Mouse (Mus musculus) heart, embryonic 11.5 days (tissue): Measurements from ENCODE around the gene Pmp22. TPM values are rescaled to one million over a fixed set of nuclear protein-coding genes. Genes with fewer than 3 reads are reported as not detected.
A peak's percentile ranks its signal among the peaks of the same experiment; 100 is the strongest.

Experiments
- ATAC-seq: fragments of 200-750 bp; cut with Nextera tagmentation; replicated peaks from 2 replicates; pipeline ENCODE4 v1.8.0; 2017; ENCODE audit warnings: moderate library complexity; ENCODE audit not compliant: insufficient number of reproducible peaks, low FRiP score, low TSS enrichment
- H3K27ac ChIP-seq: fragments of 300-500 bp; sonication (generic); 2 replicates; pipeline ENCODE4 v1.5.1; 2014; ENCODE audit warnings: mild to moderate bottlenecking, low read depth, low read length
- H3K27me3 ChIP-seq: fragments of 300-500 bp; sonication (generic); 2 replicates; pipeline ENCODE4 v1.6.1; 2014; ENCODE audit warnings: mild to moderate bottlenecking, low read length, mixed read lengths; ENCODE audit not compliant: control insufficient read depth, insufficient read depth
- H3K36me3 ChIP-seq: fragments of 300-500 bp; sonication (generic); 2 replicates; pipeline ENCODE4 v1.6.1; 2014; ENCODE audit warnings: mild to moderate bottlenecking, low read length, moderate library complexity, mixed read lengths; ENCODE audit not compliant: control insufficient read depth, insufficient read depth
- H3K4me1 ChIP-seq: fragments of 300-500 bp; sonication (generic); 2 replicates; pipeline ENCODE4 v1.6.1; 2014; ENCODE audit warnings: low read length; ENCODE audit not compliant: control insufficient read depth, insufficient read depth
- H3K4me2 ChIP-seq: fragments of 300-500 bp; sonication (generic); 2 replicates; pipeline ENCODE4 v1.6.1; 2014; ENCODE audit warnings: mild to moderate bottlenecking, moderate library complexity
- H3K4me3 ChIP-seq: fragments of 300-500 bp; sonication (generic); 2 replicates; pipeline ENCODE4 v1.5.1; 2014; ENCODE audit warnings: low read depth, low read length
- H3K9ac ChIP-seq: fragments of 300-500 bp; sonication (generic); 2 replicates; pipeline ENCODE4 v1.6.1; 2014; ENCODE audit warnings: mild to moderate bottlenecking, low read depth, low read length, moderate library complexity
- H3K9me3 ChIP-seq: fragments of 300-500 bp; sonication (generic); replicated peaks from 2 replicates; pipeline ENCODE4 v1.6.1; 2016; ENCODE audit warnings: low read length; ENCODE audit not compliant: control insufficient read depth
- WGBS: fragments of 180-500 bp; shearing (Covaris S2); extraction: QIAGEN DNeasy Blood & Tissue Kit; methylation state at CpG from one replicate; pipeline ENCODE4 v1.1.7; 2014; ENCODE audit not compliant: insufficient replicate concordance; 5-methylcytosine and 5-hydroxymethylcytosine counted together
- polyA plus RNA-seq: library from polyadenylated mRNA; unstranded; fragments of >200 nt; fragmentation: Nextera tagmentation; extraction: Ambion mirVana; gene quantifications from 2 replicates; pipeline ENCODE4 v1.2.1, GENCODE M21; 2014

Gene Pmp22
- polyA plus RNA-seq, 1 experiment from 2014 or later, result 77.9 TPM

DNA sequence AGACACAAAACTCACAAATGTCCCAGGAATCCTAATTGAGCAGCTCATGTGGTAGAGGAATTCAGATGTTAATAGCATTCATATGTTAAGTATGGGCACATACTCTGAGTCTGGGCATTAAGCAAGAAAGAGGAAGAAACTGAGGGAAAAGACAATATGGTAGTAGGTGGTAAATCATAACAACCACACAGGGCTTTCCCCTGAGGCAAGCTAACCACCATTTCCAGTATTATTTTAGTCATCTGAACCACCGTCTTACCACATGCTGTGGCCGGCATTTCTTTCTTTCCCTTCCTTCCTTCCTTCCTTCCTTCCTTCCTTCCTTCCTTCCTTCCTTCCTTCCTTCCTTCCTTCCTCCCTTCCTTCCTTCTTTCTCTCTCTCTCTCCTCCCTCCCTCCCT lies 6.5 kb upstream of the Pmp22 start:
- Histone ChIP-seq H3K36me3 (no peaks in the 10 kb centered on the region), H3K27me3 (no peaks in the 10 kb centered on the region), H3K4me1 (peaks cover 13% of the 10 kb centered on the region), H3K4me3 (no peak overlapping the region), H3K9ac (no peak overlapping the region), H3K4me2 (no peak overlapping the region), H3K27ac (no peak overlapping the region), H3K9me3 (no peaks in the 10 kb centered on the region)
- ATAC-seq, result no peak
- 79% methylated on average over 2 of the region's 2 CpGs for WGBS

GRCm38 (mm10) chr11:63122776-63123350 lies 5.9 kb upstream of the Pmp22 start:
- WGBS, result 77% methylated on average over 4 of the region's 4 CpGs
- H3K9ac ChIP-seq, result no peak overlapping the region
- no peak overlapping the region for H3K4me3 ChIP-seq
- no peaks in the 10 kb centered on the region for H3K27me3 ChIP-seq
- peaks cover 13% of the 10 kb centered on the region for H3K4me1 ChIP-seq
- H3K36me3 ChIP-seq, result no peaks in the 10 kb centered on the region
- H3K27ac ChIP-seq, result no peak overlapping the region
- no peaks in the 10 kb centered on the region for H3K9me3 ChIP-seq
- H3K4me2 ChIP-seq, result no peak overlapping the region
- no peak for ATAC-seq

GRCm38 (mm10) chr11:63124316-63124715 lies 4.5 kb upstream of the Pmp22 start:
- no peak overlapping the region for H3K9ac ChIP-seq
- no peak overlapping the region for H3K4me3 ChIP-seq
- no peaks in the 10 kb centered on the region for H3K36me3 ChIP-seq
- H3K9me3 ChIP-seq, result no peaks in the 10 kb centered on the region
- H3K4me1 ChIP-seq, result peaks cover 15% of the 10 kb centered on the region
- no peak overlapping the region for H3K27ac ChIP-seq
- no peak for ATAC-seq
- H3K4me2 ChIP-seq, result no peak overlapping the region
- 24% methylated on average over 4 of the region's 4 CpGs for WGBS
- H3K27me3 ChIP-seq, result peaks cover 3% of the 10 kb centered on the region

GRCm38 (mm10) chr11:63125832-63126456 lies 2.8 kb upstream of the Pmp22 start:
- H3K36me3 ChIP-seq, result no peaks in the 10 kb centered on the region
- peaks cover 19% of the 10 kb centered on the region for H3K4me1 ChIP-seq
- WGBS, result 51% methylated on average over 5 of the region's 5 CpGs
- ATAC-seq, result peak; percentile 40; the same call in 1 of the 2 replicates
- H3K9ac ChIP-seq, result no peak overlapping the region
- no peak overlapping the region for H3K4me3 ChIP-seq
- H3K27ac ChIP-seq, result peak overlapping the region; percentile 47
- H3K9me3 ChIP-seq, result no peaks in the 10 kb centered on the region
- H3K4me2 ChIP-seq, result no peak overlapping the region
- H3K27me3 ChIP-seq, result peaks cover 3% of the 10 kb centered on the region

GRCm38 (mm10) chr11:63126976-63127375 lies 1.8 kb upstream of the Pmp22 start:
- H3K4me1 ChIP-seq, result peaks cover 26% of the 10 kb centered on the region
- no peak overlapping the region for H3K27ac ChIP-seq
- no peaks in the 10 kb centered on the region for H3K9me3 ChIP-seq
- no peaks in the 10 kb centered on the region for H3K36me3 ChIP-seq
- peaks cover 3% of the 10 kb centered on the region for H3K27me3 ChIP-seq
- no peak overlapping the region for H3K4me2 ChIP-seq
- no peak overlapping the region for H3K4me3 ChIP-seq
- no peak overlapping the region for H3K9ac ChIP-seq
- 71% methylated on average over 8 of the region's 8 CpGs for WGBS
- ATAC-seq, result no peak

DNA sequence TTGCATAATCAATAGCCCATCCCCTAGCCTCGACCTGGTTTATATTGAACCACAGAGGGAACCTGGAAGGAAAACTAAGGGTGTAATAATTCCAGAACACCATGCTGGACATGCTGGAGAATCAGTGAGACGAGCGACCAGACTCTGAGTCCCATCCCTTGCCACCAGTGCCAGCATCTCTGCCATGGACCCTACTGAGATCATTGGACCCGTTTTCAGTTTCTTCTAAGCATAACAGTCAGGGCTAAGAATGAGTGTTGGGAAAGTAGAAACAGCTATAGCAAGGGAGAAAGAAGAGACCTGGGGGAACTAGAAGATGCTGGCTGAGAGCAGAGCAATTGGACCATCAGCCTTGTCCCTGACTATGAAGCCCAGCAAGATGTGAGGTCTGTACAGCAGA lies 1.3 kb upstream of the Pmp22 start:
- Histone ChIP-seq H3K9me3 (no peaks in the 10 kb centered on the region), H3K4me1 (peaks cover 29% of the 10 kb centered on the region), H3K4me3 (no peak overlapping the region), H3K27me3 (peaks cover 3% of the 10 kb centered on the region), H3K27ac (no peak overlapping the region), H3K36me3 (no peaks in the 10 kb centered on the region), H3K9ac (no peak overlapping the region), H3K4me2 (no peak overlapping the region)
- WGBS, result 81% methylated on average over 4 of the region's 4 CpGs
- ATAC-seq, result no peak

DNA sequence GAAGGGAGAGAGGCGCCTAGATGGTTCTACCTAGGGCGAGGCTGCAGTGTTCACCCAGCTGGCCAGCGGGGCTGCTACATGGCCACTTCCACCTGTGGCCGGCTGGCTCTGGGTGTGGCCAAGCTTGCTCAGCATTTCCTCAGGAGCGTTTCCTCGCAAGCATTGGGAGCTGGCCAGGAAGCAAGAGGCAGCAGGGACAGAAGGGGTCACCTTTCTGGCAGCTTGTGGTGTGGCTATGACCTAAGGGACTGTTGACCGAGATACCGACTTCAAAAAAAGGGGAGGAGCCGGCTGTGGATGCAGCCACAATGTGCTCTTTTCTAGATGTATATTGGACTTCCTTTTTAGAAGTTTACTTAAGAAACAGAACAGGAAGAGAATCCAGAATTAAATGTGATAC lies 593 bp downstream of the Pmp22 start:
- Histone ChIP-seq H3K9ac (no peak overlapping the region), H3K4me1 (peaks cover 34% of the 10 kb centered on the region), H3K27ac (0 out of 2 replicates have a peak overlapping the region, but pooled peaks have one; percentile 5), H3K4me3 (no peak overlapping the region), H3K9me3 (no peaks in the 10 kb centered on the region), H3K4me2 (peak overlapping the region; percentile 43), H3K27me3 (peaks cover 5% of the 10 kb centered on the region), H3K36me3 (no peaks in the 10 kb centered on the region)
- 41% methylated on average over 9 of the region's 9 CpGs for WGBS
- ATAC-seq, result no peak

GRCm38 (mm10) chr11:63129840-63130239 lies 1.1 kb downstream of the Pmp22 start:
- Histone ChIP-seq H3K4me1 (peaks cover 34% of the 10 kb centered on the region), H3K9ac (no peak overlapping the region), H3K27ac (peak overlapping the region; percentile 5; the same call in 1 of the 2 replicates), H3K4me2 (peak overlapping the region; percentile 43), H3K27me3 (peaks cover 5% of the 10 kb centered on the region), H3K9me3 (no peaks in the 10 kb centered on the region), H3K36me3 (no peaks in the 10 kb centered on the region), H3K4me3 (no peak overlapping the region)
- no peak for ATAC-seq
- 31% methylated on average over 12 of the region's 12 CpGs for whole genome bisulfite sequencing

DNA sequence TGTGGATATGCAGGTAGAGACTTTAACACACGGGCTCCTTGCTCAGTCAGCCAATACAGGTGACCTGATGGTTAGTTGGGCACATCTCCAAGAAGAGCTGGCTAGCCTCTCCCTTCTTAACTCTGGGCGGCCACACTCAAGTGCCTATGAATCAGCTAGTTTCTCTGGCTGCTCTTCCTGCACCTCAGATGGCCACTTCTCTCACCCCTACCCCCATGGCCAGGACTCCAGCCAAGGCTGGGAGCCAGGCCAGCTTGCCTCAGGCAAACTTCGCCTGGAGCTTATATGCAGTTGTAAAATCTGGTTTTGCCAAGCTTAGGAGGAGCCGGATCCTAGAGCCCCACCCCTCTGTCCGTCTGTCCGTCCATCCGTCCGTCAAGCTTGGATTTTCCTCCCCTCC lies 1.7 kb downstream of the Pmp22 start:
- peaks cover 5% of the 10 kb centered on the region for H3K27me3 ChIP-seq
- peak overlapping the region; percentile 96 for H3K4me2 ChIP-seq
- peaks cover 34% of the 10 kb centered on the region for H3K4me1 ChIP-seq
- no peak for ATAC-seq
- no peak overlapping the region for H3K27ac ChIP-seq
- no peaks in the 10 kb centered on the region for H3K9me3 ChIP-seq
- WGBS, result 56% methylated on average over 8 of the region's 8 CpGs
- no peak overlapping the region for H3K9ac ChIP-seq
- no peaks in the 10 kb centered on the region for H3K36me3 ChIP-seq
- H3K4me3 ChIP-seq, result peak overlapping the region; percentile 76
